Mouse (Mus musculus) lung, embryonic 14.5 days (tissue): Measurements from ENCODE around the gene Prkcsh. TPM values are rescaled to one million over a fixed set of nuclear protein-coding genes. Genes with fewer than 3 reads are reported as not detected.

Experiments used
- ATAC-seq: fragments of 200-750 bp; cut with Nextera tagmentation; 2 replicates; pipeline ENCODE4 v1.8.0; 2017; ENCODE audit warnings: mild to moderate bottlenecking, moderate TSS enrichment, moderate library complexity; ENCODE audit not compliant: insufficient read depth
- DNase-seq: peaks from one replicate; pipeline ENCODE4 v3.0.0-alpha.2; 2015
- H3K27ac ChIP-seq: fragments of 300-500 bp; sonication (generic); 2 replicates; pipeline ENCODE4 v1.5.1; 2014; ENCODE audit warnings: low read depth, mild to moderate bottlenecking, moderate library complexity
- H3K27me3 ChIP-seq: fragments of 300-500 bp; sonication (generic); 2 replicates; pipeline ENCODE4 v1.6.1; 2014; ENCODE audit warnings: low read length, control low read depth; ENCODE audit not compliant: insufficient read depth
- H3K36me3 ChIP-seq: fragments of 300-500 bp; sonication (generic); 2 replicates; pipeline ENCODE4 v1.6.1; 2014; ENCODE audit warnings: control low read depth; ENCODE audit not compliant: insufficient read depth
- H3K4me1 ChIP-seq: fragments of 300-500 bp; sonication (generic); 2 replicates; pipeline ENCODE4 v1.6.1; 2014; ENCODE audit warnings: antibody characterized with exemption, control low read depth; ENCODE audit not compliant: insufficient read depth
- H3K4me2 ChIP-seq: fragments of 300-500 bp; sonication (generic); 2 replicates; pipeline ENCODE4 v1.6.1; 2014; ENCODE audit warnings: mild to moderate bottlenecking
- H3K4me3 ChIP-seq: fragments of 300-500 bp; sonication (generic); 2 replicates; pipeline ENCODE4 v1.5.1; 2014; ENCODE audit warnings: low read depth, low read length
- H3K9ac ChIP-seq: fragments of 300-500 bp; sonication (generic); 2 replicates; pipeline ENCODE4 v1.6.1; 2014
- H3K9me3 ChIP-seq: fragments of 300-500 bp; sonication (generic); 2 replicates; pipeline ENCODE4 v1.6.1; 2016; ENCODE audit warnings: low read depth, low read length, control low read depth
- CTCF ChIP-seq: IDR thresholded peaks from 2 replicates; pipeline ENCODE4 v1.5.1; 2016; ENCODE audit warnings: antibody characterized with exemption, low read depth
- WGBS: fragments of 180-500 bp; shearing (Covaris S2); extraction: QIAGEN DNeasy Blood & Tissue Kit; methylation state at CpG from one replicate; pipeline ENCODE4 v1.1.7; 2014; 5-methylcytosine and 5-hydroxymethylcytosine counted together
- polyA plus RNA-seq: library from polyadenylated mRNA; unstranded; fragments of >200 nt; fragmentation: Nextera tagmentation; extraction: Ambion mirVana; gene quantifications from 2 replicates; pipeline ENCODE4 v1.2.1, GENCODE M21; 2014

Gene Prkcsh
- polyA plus RNA-seq, 1 experiment from 2014 or later: 107 TPM

GRCm38 (mm10) chr9:22055713-22056112 is 53.1 kb downstream of the Prkcsh start:
- DNase-seq (no peak), ATAC-seq (no peak)
- 32% methylated on average over 29 of the region's 29 CpGs for WGBS
- peaks cover 30% of the 10 kb centered on the region; the same call in 1 of the 2 replicates for H3K36me3 ChIP-seq
- H3K4me1 ChIP-seq: peaks cover 8% of the 10 kb centered on the region; the same call in 1 of the 2 replicates
- no peak overlapping the region for H3K9ac ChIP-seq
- H3K4me3 ChIP-seq: no peak overlapping the region
- no peak overlapping the region for H3K4me2 ChIP-seq
- TF ChIP-seq CTCF: no peak
- no peaks in the 10 kb centered on the region for H3K9me3 ChIP-seq
- peaks cover 48% of the 10 kb centered on the region for H3K27me3 ChIP-seq
- no peak overlapping the region for H3K27ac ChIP-seq

- no peak for ATAC-seq
- no peak for TF ChIP-seq CTCF
- peaks cover 30% of the 10 kb centered on the region; the same call in 1 of the 2 replicates for H3K36me3 ChIP-seq
- H3K4me1 ChIP-seq: 0 out of 2 replicates have a peak, but pooled peaks cover 4% of the 10 kb centered on the region
- H3K27me3 ChIP-seq: peaks cover 41% of the 10 kb centered on the region
- H3K9ac ChIP-seq: no peak overlapping the region
- no peaks in the 10 kb centered on the region for H3K9me3 ChIP-seq
- DNase-seq: peak; percentile 9
- H3K4me2 ChIP-seq: no peak overlapping the region
- 58% methylated on average over 9 of the region's 9 CpGs for WGBS
- no peak overlapping the region for H3K4me3 ChIP-seq
- H3K27ac ChIP-seq: no peak overlapping the region
Observed at GRCm38 (mm10) chr9:22056303-22056910, 53.8 kb downstream of the Prkcsh start.

- peaks cover 34% of the 10 kb centered on the region for H3K27me3 ChIP-seq
Observed at GRCm38 (mm10) chr9:22057031-22057517, 54.5 kb downstream of the Prkcsh start.

GRCm38 (mm10) chr9:22058011-22058424 is 55.4 kb downstream of the Prkcsh start:
- Histone ChIP-seq H3K27ac (no peak overlapping the region), H3K27me3 (peaks cover 25% of the 10 kb centered on the region), H3K4me1 (no peaks in the 10 kb centered on the region), H3K4me3 (no peak overlapping the region), H3K9me3 (no peaks in the 10 kb centered on the region), H3K36me3 (peaks cover 41% of the 10 kb centered on the region; the same call in 1 of the 2 replicates), H3K4me2 (no peak overlapping the region), H3K9ac (no peak overlapping the region)
- ATAC-seq (no peak), DNase-seq (no peak)
- WGBS: 87% methylated on average over 9 of the region's 9 CpGs
- no peak for TF ChIP-seq CTCF

More at GRCm38 (mm10) chr9:22057031-22057517, 54.5 kb downstream of the Prkcsh start:
- Histone ChIP-seq H3K4me1 (no peaks in the 10 kb centered on the region), H3K4me2 (no peak overlapping the region), H3K9ac (no peak overlapping the region), H3K9me3 (no peaks in the 10 kb centered on the region), H3K4me3 (no peak overlapping the region), H3K36me3 (peaks cover 35% of the 10 kb centered on the region; the same call in 1 of the 2 replicates), H3K27ac (no peak overlapping the region)
- no peak for DNase-seq
- no peak for ATAC-seq
- no peak for TF ChIP-seq CTCF
- 89% methylated on average over 9 of the region's 9 CpGs for WGBS

GRCm38 (mm10) chr9:22061339-22061738 is 58.7 kb downstream of the Prkcsh start:
- no peak for ATAC-seq

More at GRCm38 (mm10) chr9:22061339-22061738, 58.7 kb downstream of the Prkcsh start:
- Histone ChIP-seq H3K9me3 (no peaks in the 10 kb centered on the region), H3K9ac (no peak overlapping the region), H3K36me3 (peaks cover 70% of the 10 kb centered on the region), H3K27me3 (no peaks in the 10 kb centered on the region), H3K4me3 (no peak overlapping the region), H3K27ac (no peak overlapping the region), H3K4me1 (no peaks in the 10 kb centered on the region), H3K4me2 (no peak overlapping the region)
- DNase-seq: no peak
- WGBS: 85% methylated on average over 2 of the region's 2 CpGs
- TF ChIP-seq CTCF: no peak

Other genes starting within 250 kb of the Prkcsh start
- 159 and 173 TPM in 2 replicates for gene Spc24, start 242.5 kb upstream of the Prkcsh start, polyA plus RNA-seq
- 16.4 TPM in 2 replicates for gene Kank2, start 204.1 kb upstream of the Prkcsh start, polyA plus RNA-seq
- gene Angptl8, start 167.3 kb upstream of the Prkcsh start, polyA plus RNA-seq: 1.3 and 1.9 TPM in 2 replicates
- gene Dock6, start 150.2 kb upstream of the Prkcsh start, polyA plus RNA-seq: 52.3 and 60.9 TPM in 2 replicates
- 8.6 and 8.8 TPM in 2 replicates for gene Rab3d, start 84.6 kb upstream of the Prkcsh start, polyA plus RNA-seq
- gene Ccdc159, start 75.3 kb upstream of the Prkcsh start, polyA plus RNA-seq: 2.8 and 4.9 TPM in 2 replicates
- gene Tmem205, start 75.2 kb upstream of the Prkcsh start, polyA plus RNA-seq: 39.5 and 40.1 TPM in 2 replicates
- 7.7 and 10.2 TPM in 2 replicates for gene Plppr2, start 65.8 kb upstream of the Prkcsh start, polyA plus RNA-seq
- 10.2 and 12.2 TPM in 2 replicates for gene Swsap1, start 47.1 kb upstream of the Prkcsh start, polyA plus RNA-seq
- 5.3 and 6.4 TPM in 2 replicates for gene Epor, start 39.3 kb upstream of the Prkcsh start, polyA plus RNA-seq
- gene Rgl3, start 13.4 kb upstream of the Prkcsh start, polyA plus RNA-seq: 3.8 and 5.5 TPM in 2 replicates
- 1.4 and 1.5 TPM in 2 replicates for gene Ccdc151, start 172 bp upstream of the Prkcsh start, polyA plus RNA-seq
- gene Elavl3, start 49.2 kb downstream of the Prkcsh start, polyA plus RNA-seq: 0.12 and 0.43 TPM in 2 replicates
- not detected in 2 replicates for gene Gm49318, start 68.5 kb downstream of the Prkcsh start, polyA plus RNA-seq
- gene Zfp653, start 68.6 kb downstream of the Prkcsh start, polyA plus RNA-seq: 10.7 and 12.4 TPM in 2 replicates
- gene Ecsit, start 82.6 kb downstream of the Prkcsh start, polyA plus RNA-seq: 31.0 and 33.5 TPM in 2 replicates
- gene Cnn1, start 96.4 kb downstream of the Prkcsh start, polyA plus RNA-seq: 69.1 and 71.2 TPM in 2 replicates
- gene Elof1, start 114.4 kb downstream of the Prkcsh start, polyA plus RNA-seq: 196 and 212 TPM in 2 replicates
- 3.6 and 4.2 TPM in 2 replicates for gene Acp5, start 132.9 kb downstream of the Prkcsh start, polyA plus RNA-seq
- gene Pigyl, start 154.0 kb downstream of the Prkcsh start, polyA plus RNA-seq: 70.8 and 73.8 TPM in 2 replicates
- gene Zfp872, start 185.3 kb downstream of the Prkcsh start, polyA plus RNA-seq: 0.53 and 0.68 TPM in 2 replicates
- gene Zfp809, start 222.9 kb downstream of the Prkcsh start, polyA plus RNA-seq: 23.7 and 27.5 TPM in 2 replicates